Mouse (Mus musculus): Measurements from ENCODE around the gene Galnt18.

GRCm38 (mm10) chr7:111636503-111636902 lies 143.3 kb downstream of the Galnt18 start:
- TF ChIP-seq CTCF (IDR thresholded peaks at IDR 0.05; ENCODE audit: low read depth), result no peak
- TF ChIP-seq EP300 (IDR thresholded peaks at IDR 0.05; ENCODE audit: low read depth), result no peak

Data from liver, embryonic 14.5 days (tissue).